Mouse (Mus musculus): ENCODE measurements around the gene Tap1. TPM values are rescaled to one million over a fixed set of nuclear protein-coding genes. Genes with fewer than 3 reads are reported as not detected.

Tap1 gene
- polyA plus RNA-seq, 1 experiment from 2014 or later = 3.2 TPM

DNA sequence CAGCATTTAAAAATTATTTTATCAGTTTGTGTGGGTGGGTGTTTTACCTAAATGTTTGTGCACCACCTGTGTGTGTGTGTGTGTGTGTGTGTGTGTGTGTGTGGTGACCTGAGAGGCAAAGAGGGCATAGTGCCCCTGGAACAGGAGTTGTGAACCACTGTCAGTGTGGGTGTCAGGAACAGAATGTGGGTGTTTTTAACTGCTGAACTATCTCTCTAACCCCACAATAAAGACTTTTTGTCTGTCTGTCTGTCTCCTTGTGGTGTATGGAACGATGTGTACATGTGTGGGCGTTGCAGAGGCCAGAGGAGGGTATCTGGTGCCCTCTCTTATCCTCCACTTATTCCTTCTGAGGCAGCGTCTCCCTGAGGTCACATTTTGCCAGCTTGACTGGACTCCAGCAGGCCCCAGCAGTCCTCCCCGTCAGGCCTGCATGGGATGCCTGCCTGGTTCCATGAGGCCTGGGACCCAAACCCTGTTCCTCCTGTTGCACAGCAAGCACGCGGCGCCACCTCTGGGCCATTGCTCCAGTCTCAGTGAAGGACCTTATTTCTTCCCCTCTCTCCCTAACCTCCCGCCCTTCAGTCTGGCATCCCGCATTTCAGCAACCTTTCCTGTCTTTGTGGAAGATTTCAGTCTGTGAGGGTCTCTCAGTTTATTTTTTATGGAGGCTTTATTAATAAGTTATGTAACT is 23.0 kb upstream of the Tap1 start:
- 45% methylated on average over 9 of the region's 9 CpGs for WGBS
- no peak for DNase-seq (ENCODE audit: low spot score)
- H3K27me3 ChIP-seq (ENCODE audit: low read depth, poor library complexity, severe bottlenecking) = no peaks in the 10 kb centered on the region
- H3K36me3 ChIP-seq = no peaks in the 10 kb centered on the region
- H3K4me1 ChIP-seq = no peaks in the 10 kb centered on the region
- no peak overlapping the region for H3K4me3 ChIP-seq
- H3K9me3 ChIP-seq (replicated peaks) = no peaks in the 10 kb centered on the region
- no peak overlapping the region for H3K27ac ChIP-seq

GRCm38 (mm10) chr17:34165033-34165730 is 22.2 kb upstream of the Tap1 start:
- no peaks in the 10 kb centered on the region for H3K4me1 ChIP-seq
- DNase-seq (ENCODE audit: low spot score) = no peak
- 78% methylated on average over 6 of the region's 6 CpGs for WGBS
- no peaks in the 10 kb centered on the region for H3K36me3 ChIP-seq
- no peaks in the 10 kb centered on the region for H3K27me3 ChIP-seq (ENCODE audit: low read depth, poor library complexity, severe bottlenecking)
- H3K4me3 ChIP-seq = no peak overlapping the region
- no peak overlapping the region for H3K27ac ChIP-seq
- no peaks in the 10 kb centered on the region for H3K9me3 ChIP-seq (replicated peaks)

GRCm38 (mm10) chr17:34169279-34169678 is 18.1 kb upstream of the Tap1 start:
- no peaks in the 10 kb centered on the region; the same call in 1 of the 2 replicates for H3K27me3 ChIP-seq (ENCODE audit: low read depth, poor library complexity, severe bottlenecking)
- H3K4me1 ChIP-seq = no peaks in the 10 kb centered on the region
- 4% methylated on average over 2 of the region's 2 CpGs for WGBS
- H3K9me3 ChIP-seq (replicated peaks) = no peaks in the 10 kb centered on the region
- no peak overlapping the region for H3K4me3 ChIP-seq
- no peaks in the 10 kb centered on the region for H3K36me3 ChIP-seq
- DNase-seq (ENCODE audit: low spot score) = no peak
- no peak overlapping the region for H3K27ac ChIP-seq

DNA sequence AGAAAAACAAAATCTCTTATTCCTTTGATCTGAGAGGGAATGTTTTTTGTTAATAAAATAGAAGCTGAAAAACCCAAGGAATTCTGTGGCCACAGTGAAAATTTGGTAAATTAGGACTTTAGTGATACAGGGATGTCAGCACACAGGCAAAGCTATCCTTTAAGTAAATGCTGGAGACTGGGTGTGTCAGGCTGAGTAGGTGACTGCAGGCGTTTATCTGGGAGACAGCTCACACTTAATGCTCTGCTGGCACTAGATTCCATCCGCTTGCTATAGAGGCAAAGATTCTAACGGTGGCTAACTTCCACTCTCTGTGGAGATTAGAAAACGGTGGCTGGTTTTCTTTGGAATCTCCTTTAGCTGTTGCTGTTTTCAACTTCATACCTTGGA is 16.9 kb upstream of the Tap1 start:
- H3K36me3 ChIP-seq = no peaks in the 10 kb centered on the region
- H3K4me1 ChIP-seq = no peaks in the 10 kb centered on the region
- no peaks in the 10 kb centered on the region for H3K9me3 ChIP-seq (replicated peaks)
- no peaks in the 10 kb centered on the region; the same call in 1 of the 2 replicates for H3K27me3 ChIP-seq (ENCODE audit: low read depth, poor library complexity, severe bottlenecking)
- 33% methylated on average over 4 of the region's 4 CpGs for WGBS
- no peak overlapping the region for H3K4me3 ChIP-seq
- DNase-seq (ENCODE audit: low spot score) = no peak
- no peak overlapping the region for H3K27ac ChIP-seq

- H3K4me1 ChIP-seq = no peaks in the 10 kb centered on the region
- no peak overlapping the region for H3K27ac ChIP-seq
- no peaks in the 10 kb centered on the region for H3K36me3 ChIP-seq
- WGBS = 44% methylated on average over 13 of the region's 13 CpGs
- H3K9me3 ChIP-seq (replicated peaks) = no peaks in the 10 kb centered on the region
- no peaks in the 10 kb centered on the region; the same call in 1 of the 2 replicates for H3K27me3 ChIP-seq (ENCODE audit: low read depth, poor library complexity, severe bottlenecking)
- H3K4me3 ChIP-seq = no peak overlapping the region
- DNase-seq (ENCODE audit: low spot score) = peak; percentile 84
Measured at GRCm38 (mm10) chr17:34170877-34171498, 16.4 kb upstream of the Tap1 start.

DNA sequence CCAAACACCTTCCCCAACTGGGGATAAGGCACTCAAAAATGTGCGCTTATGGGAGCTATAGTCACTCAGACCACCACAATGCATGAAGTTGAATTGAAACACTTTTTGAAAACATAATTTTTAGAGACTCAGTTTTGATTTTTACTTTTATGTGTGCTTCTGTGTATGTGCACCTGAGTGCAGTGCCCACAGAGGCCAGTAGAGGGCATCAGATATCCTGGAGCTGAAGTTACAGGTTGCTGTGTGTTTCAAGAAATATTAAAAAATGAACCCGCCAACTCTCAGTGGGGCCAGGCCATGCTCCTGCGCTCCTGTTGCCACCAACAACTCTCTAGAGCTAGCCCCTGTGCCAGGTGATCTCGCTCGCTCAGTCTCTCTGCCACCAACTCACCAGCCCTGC is 14.8 kb upstream of the Tap1 start:
- no peaks in the 10 kb centered on the region for H3K4me1 ChIP-seq
- H3K27me3 ChIP-seq (ENCODE audit: low read depth, poor library complexity, severe bottlenecking) = no peaks in the 10 kb centered on the region; the same call in 1 of the 2 replicates
- no peak overlapping the region for H3K27ac ChIP-seq
- no peak for DNase-seq (ENCODE audit: low spot score)
- H3K4me3 ChIP-seq = no peak overlapping the region
- no peaks in the 10 kb centered on the region; the same call in 1 of the 2 replicates for H3K9me3 ChIP-seq (replicated peaks)
- no peaks in the 10 kb centered on the region for H3K36me3 ChIP-seq
- WGBS = 94% methylated on average over 5 of the region's 5 CpGs

DNA sequence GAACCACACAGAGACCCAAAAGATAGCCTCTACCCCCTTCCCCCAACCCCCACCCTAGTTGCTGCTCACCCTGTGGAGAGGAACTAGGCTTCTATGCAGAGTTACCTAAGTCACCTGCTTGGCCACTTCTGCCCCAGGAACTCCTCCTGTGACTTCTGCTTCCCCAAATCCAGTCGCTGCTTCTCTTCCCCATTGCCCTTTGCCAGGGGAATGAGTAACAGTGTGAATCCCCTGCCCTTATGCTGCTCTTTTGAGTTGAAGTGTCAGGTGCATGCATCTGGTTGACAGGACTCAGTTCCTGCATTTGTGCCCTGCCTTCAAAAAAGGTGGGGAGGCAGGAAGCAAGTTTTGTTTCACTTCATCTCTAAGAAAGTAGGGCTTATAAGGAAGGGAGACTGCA is 13.3 kb upstream of the Tap1 start:
- Histone ChIP-seq H3K27ac (no peak overlapping the region), H3K27me3 (ENCODE audit: low read depth, poor library complexity, severe bottlenecking) (no peaks in the 10 kb centered on the region; the same call in 1 of the 2 replicates), H3K36me3 (no peaks in the 10 kb centered on the region), H3K4me1 (no peaks in the 10 kb centered on the region), H3K9me3 (replicated peaks) (no peaks in the 10 kb centered on the region; the same call in 1 of the 2 replicates), H3K4me3 (no peak overlapping the region)
- DNase-seq (ENCODE audit: low spot score) = no peak
- 72% methylated on average over 1 of the region's 1 CpGs for WGBS

DNA sequence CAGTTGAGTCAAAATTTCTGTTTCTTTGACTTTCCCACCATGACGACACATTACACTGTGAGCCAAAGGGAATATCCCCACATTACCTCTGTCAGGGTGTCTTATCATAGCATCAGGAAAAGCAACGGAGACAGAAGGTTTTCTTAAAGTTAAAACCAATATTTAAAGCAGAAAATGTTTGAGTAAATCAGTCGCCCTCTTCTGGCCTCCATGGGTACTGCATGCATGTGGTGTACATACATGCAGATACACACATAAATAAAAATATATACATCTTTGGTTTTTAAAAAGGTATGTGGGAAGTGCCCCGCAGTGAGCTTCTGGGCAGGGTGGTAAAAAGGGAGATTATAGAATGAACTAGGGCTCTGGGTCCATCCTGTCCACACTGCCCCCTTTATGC is 10.2 kb upstream of the Tap1 start:
- Histone ChIP-seq H3K27ac (no peak overlapping the region), H3K9me3 (replicated peaks) (no peaks in the 10 kb centered on the region; the same call in 1 of the 2 replicates), H3K36me3 (no peaks in the 10 kb centered on the region), H3K27me3 (ENCODE audit: low read depth, poor library complexity, severe bottlenecking) (no peaks in the 10 kb centered on the region; the same call in 1 of the 2 replicates), H3K4me1 (no peaks in the 10 kb centered on the region), H3K4me3 (no peak overlapping the region)
- 74% methylated on average over 4 of the region's 4 CpGs for WGBS
- DNase-seq (ENCODE audit: low spot score) = no peak

DNA sequence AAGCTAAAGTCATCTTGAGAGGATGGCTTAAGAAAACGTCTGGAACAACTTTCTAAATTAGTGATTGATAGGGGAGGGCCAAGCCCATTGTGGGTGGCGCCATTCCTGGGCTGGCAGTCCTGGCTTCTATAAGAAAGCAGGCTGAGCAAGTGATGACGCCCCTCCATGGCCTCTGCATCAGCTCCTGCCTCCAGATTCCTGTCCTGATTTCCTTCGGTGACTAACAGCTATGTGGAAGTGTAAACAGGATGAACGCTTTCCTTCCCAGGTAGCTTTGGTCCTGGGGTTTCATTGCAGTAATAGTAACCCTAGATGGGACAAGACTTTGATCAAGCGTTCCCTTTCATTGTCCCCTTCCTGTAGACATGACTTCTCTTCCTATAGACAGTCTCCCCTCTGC is 8.3 kb upstream of the Tap1 start:
- H3K27ac ChIP-seq = no peak overlapping the region
- no peaks in the 10 kb centered on the region; the same call in 1 of the 2 replicates for H3K9me3 ChIP-seq (replicated peaks)
- no peak for DNase-seq (ENCODE audit: low spot score)
- 63% methylated on average over 6 of the region's 6 CpGs for WGBS
- H3K4me1 ChIP-seq = no peaks in the 10 kb centered on the region
- H3K4me3 ChIP-seq = no peak overlapping the region
- H3K27me3 ChIP-seq (ENCODE audit: low read depth, poor library complexity, severe bottlenecking) = peaks cover 12% of the 10 kb centered on the region
- H3K36me3 ChIP-seq = no peaks in the 10 kb centered on the region

- no peak overlapping the region for H3K27ac ChIP-seq
- H3K4me1 ChIP-seq = no peaks in the 10 kb centered on the region
- H3K36me3 ChIP-seq = no peaks in the 10 kb centered on the region
- no peak for DNase-seq (ENCODE audit: low spot score)
- peaks cover 24% of the 10 kb centered on the region for H3K27me3 ChIP-seq (ENCODE audit: low read depth, poor library complexity, severe bottlenecking)
- H3K4me3 ChIP-seq = no peak overlapping the region
- H3K9me3 ChIP-seq (replicated peaks) = no peaks in the 10 kb centered on the region; the same call in 1 of the 2 replicates
- WGBS = 77% methylated on average over 13 of the region's 13 CpGs
Measured at GRCm38 (mm10) chr17:34179913-34180859, 7.2 kb upstream of the Tap1 start.

DNA sequence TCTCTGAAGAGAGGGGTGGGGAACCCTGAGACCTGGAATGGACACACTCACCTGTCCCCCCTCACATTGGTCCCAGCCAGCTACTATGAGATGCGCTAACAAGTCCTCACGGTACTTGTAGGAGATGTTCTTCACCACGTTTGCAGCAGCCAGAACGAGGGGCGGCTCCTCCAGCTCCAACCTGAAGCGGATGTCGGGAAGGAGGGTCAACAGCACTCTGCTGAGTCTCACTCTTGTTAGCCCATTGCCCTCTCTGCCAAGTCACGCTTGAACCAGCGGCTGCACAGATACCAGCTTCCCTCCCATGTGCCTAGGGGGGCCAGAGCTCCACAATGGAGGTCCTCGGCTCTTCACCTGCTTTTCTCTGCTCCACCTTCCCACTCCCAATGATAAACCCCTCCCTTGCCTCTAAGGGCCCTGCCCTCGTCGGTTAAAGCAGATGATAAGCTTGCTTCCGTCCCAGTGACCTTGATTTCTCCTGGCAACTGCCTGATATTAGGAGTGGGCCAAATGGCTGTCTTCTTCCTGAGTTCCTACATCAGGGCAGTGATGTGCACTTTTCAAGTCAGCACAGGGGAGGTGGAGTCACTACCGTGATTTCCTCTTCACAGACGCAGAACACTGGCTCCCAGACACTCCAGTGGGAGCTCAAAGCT is 3.7 kb upstream of the Tap1 start:
- 75% methylated on average over 15 of the region's 15 CpGs for WGBS

GRCm38 (mm10) chr17:34185526-34185925 is 1.8 kb upstream of the Tap1 start:
- Histone ChIP-seq H3K4me1 (peaks cover 18% of the 10 kb centered on the region), H3K27me3 (ENCODE audit: low read depth, poor library complexity, severe bottlenecking) (peaks cover 76% of the 10 kb centered on the region), H3K9me3 (replicated peaks) (no peaks in the 10 kb centered on the region), H3K4me3 (no peak overlapping the region), H3K27ac (no peak overlapping the region), H3K36me3 (no peaks in the 10 kb centered on the region)
- WGBS = 88% methylated on average over 9 of the region's 9 CpGs
- DNase-seq (ENCODE audit: low spot score) = no peak

More for the DNA sequence above, 3.7 kb upstream of the Tap1 start:
- Histone ChIP-seq H3K4me3 (no peak overlapping the region), H3K4me1 (peaks cover 18% of the 10 kb centered on the region), H3K27ac (no peak overlapping the region), H3K9me3 (replicated peaks) (no peaks in the 10 kb centered on the region), H3K36me3 (no peaks in the 10 kb centered on the region), H3K27me3 (ENCODE audit: low read depth, poor library complexity, severe bottlenecking) (peaks cover 57% of the 10 kb centered on the region)
- no peak for DNase-seq (ENCODE audit: low spot score)
